Mouse (Mus musculus) intestine, embryonic 16.5 days (tissue): ENCODE results near the gene Ing3. TPM values are rescaled to one million over a fixed set of nuclear protein-coding genes. Genes with fewer than 3 reads are reported as not detected.

ENCODE experiments used
- polyA plus RNA-seq: library from polyadenylated mRNA; unstranded; fragments of >200 nt; fragmentation: Nextera tagmentation; extraction: Ambion mirVana; gene quantifications from 2 replicates; pipeline ENCODE4 v1.2.1, GENCODE M21; 2015

Gene Ing3
- polyA plus RNA-seq, 1 experiment from 2014 or later = 41.4 TPM

Other genes with a start within 250 kb of the Ing3 start
- 63.8 TPM in 2 replicates for gene Tspan12, start 97.1 kb upstream of the Ing3 start, polyA plus RNA-seq
- 16.8 and 17.6 TPM in 2 replicates for gene Cped1, start 36.3 kb downstream of the Ing3 start, polyA plus RNA-seq